Comparison of ENCODE assay signal across 8 mouse cellular contexts in genomic region chr4:32357996-32358600, GRCm38 (mm10).
DNase-seq lines count a peak whose midpoint lies in the region; ATAC-seq lines count a peak whose summit lies in the region.

No protein-coding gene starts in this region.

- peak overlapping the region; percentile 76; the same call in 1 of the 2 replicates for H3K27ac ChIP-seq in kidney, embryonic 15.5 days
- peak overlapping the region; percentile 68 for H3K27ac ChIP-seq in embryonic facial prominence, embryonic 13.5 days
- H3K27ac ChIP-seq in hindbrain, embryonic 12.5 days, result peak overlapping the region; percentile 91
- peak overlapping the region; percentile 73 for H3K27ac ChIP-seq in midbrain, embryonic 16.5 days (ENCODE audit: low read length)

- no peak for DNase-seq in kidney, postnatal 25 days
- DNase-seq in gastrocnemius, postnatal 25 days, result no peak
- DNase-seq in cerebellum, adult 9-10 months, result no peak
- no peak for DNase-seq in spleen, adult 18-20 months

- H3K36me3 ChIP-seq in kidney, embryonic 15.5 days, result no peaks in the 10 kb centered on the region
- H3K36me3 ChIP-seq in embryonic facial prominence, embryonic 13.5 days, result no peaks in the 10 kb centered on the region
- H3K36me3 ChIP-seq in hindbrain, embryonic 12.5 days, result no peaks in the 10 kb centered on the region
- no peaks in the 10 kb centered on the region for H3K36me3 ChIP-seq in midbrain, embryonic 16.5 days (ENCODE audit: control insufficient read depth, insufficient read depth, low read length)

- H3K4me1 ChIP-seq in kidney, embryonic 15.5 days, result peaks cover 19% of the 10 kb centered on the region
- peaks cover 40% of the 10 kb centered on the region for H3K4me1 ChIP-seq in embryonic facial prominence, embryonic 13.5 days
- H3K4me1 ChIP-seq in hindbrain, embryonic 12.5 days, result peaks cover 62% of the 10 kb centered on the region
- peaks cover 31% of the 10 kb centered on the region for H3K4me1 ChIP-seq in midbrain, embryonic 16.5 days (ENCODE audit: control insufficient read depth, insufficient read depth, low read length)

- no peaks in the 10 kb centered on the region for H3K9me3 ChIP-seq in kidney, embryonic 15.5 days (replicated peaks)
- no peaks in the 10 kb centered on the region for H3K9me3 ChIP-seq in embryonic facial prominence, embryonic 13.5 days
- H3K9me3 ChIP-seq in hindbrain, embryonic 12.5 days (replicated peaks), result no peaks in the 10 kb centered on the region
- no peaks in the 10 kb centered on the region for H3K9me3 ChIP-seq in midbrain, embryonic 16.5 days (replicated peaks; ENCODE audit: control insufficient read depth, low read length, poor library complexity, severe bottlenecking)

- 82% methylated on average over 12 of the region's 12 CpGs for whole genome bisulfite sequencing in kidney, embryonic 15.5 days
- 44% methylated on average over 12 of the region's 12 CpGs for whole genome bisulfite sequencing in embryonic facial prominence, embryonic 13.5 days
- WGBS in hindbrain, embryonic 12.5 days, result 46% methylated on average over 12 of the region's 12 CpGs
- WGBS in midbrain, embryonic 16.5 days, result 30% methylated on average over 12 of the region's 12 CpGs

- no peak overlapping the region for H3K4me3 ChIP-seq in kidney, embryonic 15.5 days (replicated peaks)
- no peak overlapping the region for H3K4me3 ChIP-seq in embryonic facial prominence, embryonic 13.5 days
- H3K4me3 ChIP-seq in hindbrain, embryonic 12.5 days, result no peak overlapping the region
- no peak overlapping the region for H3K4me3 ChIP-seq in midbrain, embryonic 16.5 days (ENCODE audit: low read depth, low read length)

- H3K9ac ChIP-seq in kidney, embryonic 15.5 days, result no peak overlapping the region
- no peak overlapping the region for H3K9ac ChIP-seq in embryonic facial prominence, embryonic 13.5 days
- no peak overlapping the region for H3K9ac ChIP-seq in hindbrain, embryonic 12.5 days
- H3K9ac ChIP-seq in midbrain, embryonic 16.5 days (ENCODE audit: low read depth, low read length), result no peak overlapping the region

- H3K27me3 ChIP-seq in kidney, embryonic 15.5 days, result no peaks in the 10 kb centered on the region
- H3K27me3 ChIP-seq in embryonic facial prominence, embryonic 13.5 days, result no peaks in the 10 kb centered on the region; the same call in 1 of the 2 replicates
- no peaks in the 10 kb centered on the region for H3K27me3 ChIP-seq in hindbrain, embryonic 12.5 days
- H3K27me3 ChIP-seq in midbrain, embryonic 16.5 days (ENCODE audit: control insufficient read depth, insufficient read depth, low read depth, low read length), result no peaks in the 10 kb centered on the region

- no peak overlapping the region for H3K4me2 ChIP-seq in kidney, embryonic 15.5 days
- no peak overlapping the region for H3K4me2 ChIP-seq in embryonic facial prominence, embryonic 13.5 days
- H3K4me2 ChIP-seq in hindbrain, embryonic 12.5 days (replicated peaks), result peak overlapping the region; percentile 32
- H3K4me2 ChIP-seq in midbrain, embryonic 16.5 days (ENCODE audit: low read length), result peak overlapping the region; percentile 1; the same call in 1 of the 2 replicates

- ATAC-seq in kidney, embryonic 15.5 days (replicated peaks; ENCODE audit: low FRiP score), result no peak
- no peak for ATAC-seq in embryonic facial prominence, embryonic 13.5 days (ENCODE audit: insufficient number of reproducible peaks, insufficient read depth, low FRiP score, low TSS enrichment, low read depth)
- ATAC-seq in hindbrain, embryonic 12.5 days (ENCODE audit: low FRiP score), result peak; percentile 33; the same call in 1 of the 2 replicates
- ATAC-seq in midbrain, embryonic 16.5 days, result peak; percentile 43

Comparison
In these comparisons a context has a peak if more than half of its experiments do, and no peak if none do; other contexts are left out.
1. ATAC-seq: peak in hindbrain, embryonic 12.5 days (single experiment) and midbrain, embryonic 16.5 days (single experiment); none in kidney, embryonic 15.5 days (single experiment) and embryonic facial prominence, embryonic 13.5 days (single experiment).
2. H3K4me2 ChIP-seq: peak in hindbrain, embryonic 12.5 days (single experiment) and midbrain, embryonic 16.5 days (single experiment); none in kidney, embryonic 15.5 days (single experiment) and embryonic facial prominence, embryonic 13.5 days (single experiment).
3. Peak in every context shown above with its lines, with median percentiles within 50 percentile points of each other: H3K27ac ChIP-seq.